Mouse (Mus musculus) ES-Bruce4 (cell line): Measurements from ENCODE around the gene Syp. TPM values are rescaled to one million over a fixed set of nuclear protein-coding genes. Genes with fewer than 3 reads are reported as not detected.

ENCODE experiments used
- H3K27ac ChIP-seq: 2 replicates; pipeline ENCODE4 v1.5.1; 2012; ENCODE audit warnings: low read length, inconsistent platforms; ENCODE audit not compliant: insufficient read depth
- H3K27me3 ChIP-seq: 2 replicates; pipeline ENCODE4 v1.6.1; 2012; ENCODE audit warnings: mild to moderate bottlenecking, low read length, inconsistent platforms; ENCODE audit not compliant: control insufficient read depth, poor library complexity, insufficient read depth, severe bottlenecking
- H3K36me3 ChIP-seq: 2 replicates; pipeline ENCODE4 v1.6.1; 2012; ENCODE audit warnings: inconsistent platforms, mild to moderate bottlenecking, low read length, moderate library complexity; ENCODE audit not compliant: control insufficient read depth, poor library complexity, insufficient read depth, severe bottlenecking
- H3K4me1 ChIP-seq: one replicate; pipeline ENCODE4 v1.8.1; 2011; ENCODE audit warnings: low read length; ENCODE audit not compliant: control insufficient read depth, insufficient read depth
- H3K4me3 ChIP-seq: 2 replicates; pipeline ENCODE4 v1.5.1; 2011; ENCODE audit warnings: low read depth, mild to moderate bottlenecking, low read length
- H3K9ac ChIP-seq: 2 replicates; pipeline ENCODE4 v1.6.1; 2012; ENCODE audit warnings: low read depth, mild to moderate bottlenecking, inconsistent platforms; ENCODE audit not compliant: poor library complexity, severe bottlenecking
- H3K9me3 ChIP-seq: replicated peaks from 2 replicates; pipeline ENCODE4 v1.6.1; 2012; ENCODE audit warnings: mild to moderate bottlenecking, low read length, inconsistent platforms; ENCODE audit not compliant: control insufficient read depth, poor library complexity, insufficient read depth, severe bottlenecking
- CTCF ChIP-seq: IDR thresholded peaks from one replicate; pipeline ENCODE4 v1.8.1; 2011; ENCODE audit warnings: low read depth, low read length
- EP300 ChIP-seq: IDR thresholded peaks from 2 replicates; pipeline ENCODE4 v1.6.1; 2011; ENCODE audit warnings: low read depth, low read length; ENCODE audit not compliant: insufficient read depth
- POLR2A ChIP-seq: IDR thresholded peaks from one replicate; pipeline ENCODE4 v1.8.1; 2011; ENCODE audit warnings: low read length; ENCODE audit not compliant: insufficient read depth
- polyA plus RNA-seq: library from polyadenylated mRNA; stranded (reverse); fragments of >200 nt; gene quantifications from 2 replicates; pipeline ENCODE4 v1.2.4, GENCODE M21; 2011; ENCODE audit warnings: low read depth; ENCODE audit not compliant: missing spikeins, insufficient read depth, insufficient read length

Gene Syp
- polyA plus RNA-seq, 1 experiment, result 5.9 TPM

GRCm38 (mm10) chrX:7610035-7610434 lies 28.2 kb upstream of the Syp start:
- H3K36me3 ChIP-seq, result no peaks in the 10 kb centered on the region
- no peaks in the 10 kb centered on the region for H3K4me1 ChIP-seq
- no peak overlapping the region for H3K27ac ChIP-seq
- no peak for TF ChIP-seq EP300
- H3K27me3 ChIP-seq, result no peaks in the 10 kb centered on the region; the same call in none of the 2 replicates
- H3K4me3 ChIP-seq, result peak overlapping the region; percentile 54
- H3K9ac ChIP-seq, result no peak overlapping the region
- H3K9me3 ChIP-seq, result no peaks in the 10 kb centered on the region

GRCm38 (mm10) chrX:7610536-7611258 lies 27.6 kb upstream of the Syp start:
- H3K4me3 ChIP-seq, result peak overlapping the region; percentile 63
- no peaks in the 10 kb centered on the region for H3K36me3 ChIP-seq
- H3K4me1 ChIP-seq, result no peaks in the 10 kb centered on the region
- H3K27ac ChIP-seq, result no peak overlapping the region
- no peaks in the 10 kb centered on the region for H3K9me3 ChIP-seq
- TF ChIP-seq EP300 (no peak), POLR2A (no peak), CTCF (no peak)
- no peaks in the 10 kb centered on the region; the same call in none of the 2 replicates for H3K27me3 ChIP-seq
- H3K9ac ChIP-seq, result no peak overlapping the region

- Histone ChIP-seq H3K9me3 (no peaks in the 10 kb centered on the region), H3K27ac (no peak overlapping the region), H3K4me1 (no peaks in the 10 kb centered on the region), H3K4me3 (no peak overlapping the region), H3K9ac (no peak overlapping the region), H3K27me3 (no peaks in the 10 kb centered on the region), H3K36me3 (no peaks in the 10 kb centered on the region)
- TF ChIP-seq POLR2A, result no peak
- TF ChIP-seq EP300, result no peak
- no peak for TF ChIP-seq CTCF
Observed at GRCm38 (mm10) chrX:7617889-7618551, 20.3 kb upstream of the Syp start.

- no peaks in the 10 kb centered on the region for H3K27me3 ChIP-seq
- H3K9ac ChIP-seq, result no peak overlapping the region
- no peaks in the 10 kb centered on the region for H3K4me1 ChIP-seq
- no peaks in the 10 kb centered on the region for H3K36me3 ChIP-seq
- H3K27ac ChIP-seq, result no peak overlapping the region
- H3K9me3 ChIP-seq, result no peaks in the 10 kb centered on the region
- H3K4me3 ChIP-seq, result no peak overlapping the region
- TF ChIP-seq EP300 (no peak), CTCF (no peak), POLR2A (no peak)
Observed at GRCm38 (mm10) chrX:7632560-7632959, 5.7 kb upstream of the Syp start.

DNA sequence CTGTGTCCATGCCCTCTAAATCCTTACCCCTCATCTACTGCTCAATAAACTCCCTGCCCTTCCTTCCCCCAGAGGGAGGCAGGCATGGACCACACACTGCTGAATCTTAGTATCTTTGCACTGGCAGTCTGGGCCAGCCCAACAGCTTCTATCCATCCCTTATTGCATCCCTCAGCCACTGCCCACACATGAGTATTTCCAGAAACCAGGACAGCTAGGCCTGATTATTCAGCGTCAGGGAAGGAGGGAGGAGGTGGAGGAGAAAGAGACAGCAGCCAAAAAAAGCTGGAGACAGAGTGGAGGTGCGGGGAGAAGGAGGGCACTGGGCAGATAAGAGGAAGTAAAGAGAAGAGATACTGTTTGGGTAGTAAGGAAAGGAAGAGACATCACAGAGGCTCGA lies 3.2 kb upstream of the Syp start:
- H3K9ac ChIP-seq, result no peak overlapping the region
- no peaks in the 10 kb centered on the region for H3K9me3 ChIP-seq
- H3K4me3 ChIP-seq, result no peak overlapping the region
- no peaks in the 10 kb centered on the region for H3K36me3 ChIP-seq
- H3K27me3 ChIP-seq, result no peaks in the 10 kb centered on the region
- TF ChIP-seq EP300 (no peak), POLR2A (no peak), CTCF (no peak)
- H3K4me1 ChIP-seq, result no peaks in the 10 kb centered on the region
- H3K27ac ChIP-seq, result no peak overlapping the region

DNA sequence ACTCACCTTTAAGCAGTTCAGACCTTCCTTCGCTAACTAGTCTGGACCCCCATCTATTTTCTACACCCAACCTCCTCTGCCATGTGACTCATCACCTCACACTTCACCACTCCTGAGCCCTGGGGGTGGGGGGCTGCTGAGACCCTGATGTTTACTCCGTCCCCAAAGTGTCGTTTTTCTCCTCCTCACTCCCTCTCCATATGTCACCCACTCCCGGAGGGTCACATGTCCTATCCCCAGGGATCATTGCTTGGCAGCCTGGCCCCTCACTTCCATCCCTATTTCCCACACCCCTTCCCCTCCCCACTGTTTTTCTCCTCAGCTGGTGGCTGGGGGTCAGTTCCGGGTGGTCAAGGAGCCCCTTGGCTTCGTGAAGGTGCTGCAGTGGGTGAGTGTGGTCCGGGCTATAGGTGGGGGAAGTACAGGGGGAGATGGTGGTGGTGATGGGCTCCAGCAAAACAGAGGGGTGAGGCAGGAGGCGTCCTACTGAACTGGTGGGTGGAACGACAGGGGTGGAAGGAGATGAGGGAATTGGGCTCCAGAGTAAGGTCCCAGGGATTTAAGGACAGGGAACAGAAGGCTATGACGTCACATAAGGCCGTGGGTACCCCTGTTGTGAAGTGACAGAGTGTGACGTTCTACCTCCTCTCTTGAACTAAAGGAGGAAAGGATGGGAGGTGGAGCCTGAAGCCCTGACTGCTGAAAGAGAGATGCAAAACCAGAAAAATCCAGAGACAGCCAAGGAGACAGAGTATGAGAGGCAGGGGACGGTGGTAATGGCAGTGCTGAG lies 1.5 kb downstream of the Syp start:
- no peaks in the 10 kb centered on the region for H3K9me3 ChIP-seq
- H3K4me1 ChIP-seq, result no peaks in the 10 kb centered on the region
- H3K36me3 ChIP-seq, result no peaks in the 10 kb centered on the region
- no peaks in the 10 kb centered on the region for H3K27me3 ChIP-seq
- no peak overlapping the region for H3K9ac ChIP-seq
- TF ChIP-seq CTCF, result no peak
- no peak for TF ChIP-seq POLR2A
- TF ChIP-seq EP300, result no peak
- H3K27ac ChIP-seq, result no peak overlapping the region
- H3K4me3 ChIP-seq, result 0 out of 2 replicates have a peak overlapping the region, but pooled peaks have one; percentile 52
